Mouse (Mus musculus): ENCODE measurements around the gene Mrpl20.

GRCm38 (mm10) chr4:155759862-155760612 is 42.6 kb upstream of the Mrpl20 start:
- TF ChIP-seq CTCF (IDR thresholded peaks at IDR 0.05; ENCODE audit: borderline replicate concordance, control insufficient read depth, extremely low read depth, insufficient read depth, low read length, poor library complexity), result no peak
- no peak for TF ChIP-seq POLR2A (IDR thresholded peaks at IDR 0.05; ENCODE audit: control insufficient read depth, extremely low read depth, insufficient read depth, low read length, poor library complexity)

Measured in thymus, adult 2 months (tissue).